Mouse (Mus musculus) small intestine, adult 2 months (tissue): ENCODE results near the gene Sbk1.

ENCODE experiments used
- CTCF ChIP-seq: fragments of 200-500 bp; IDR thresholded peaks from 2 replicates; pipeline ENCODE4 v1.5.1; 2012; ENCODE audit warnings: low read depth, mild to moderate bottlenecking, control low read depth, inconsistent platforms, low read length, moderate library complexity, mixed read lengths; ENCODE audit not compliant: insufficient replicate concordance, insufficient read length; ENCODE audit errors: extremely low read depth
- POLR2A ChIP-seq: fragments of 200-500 bp; IDR thresholded peaks from 2 replicates; pipeline ENCODE4 v1.6.1; 2012; ENCODE audit warnings: low read depth, mild to moderate bottlenecking, control low read depth, inconsistent platforms, low read length, moderate library complexity

DNA sequence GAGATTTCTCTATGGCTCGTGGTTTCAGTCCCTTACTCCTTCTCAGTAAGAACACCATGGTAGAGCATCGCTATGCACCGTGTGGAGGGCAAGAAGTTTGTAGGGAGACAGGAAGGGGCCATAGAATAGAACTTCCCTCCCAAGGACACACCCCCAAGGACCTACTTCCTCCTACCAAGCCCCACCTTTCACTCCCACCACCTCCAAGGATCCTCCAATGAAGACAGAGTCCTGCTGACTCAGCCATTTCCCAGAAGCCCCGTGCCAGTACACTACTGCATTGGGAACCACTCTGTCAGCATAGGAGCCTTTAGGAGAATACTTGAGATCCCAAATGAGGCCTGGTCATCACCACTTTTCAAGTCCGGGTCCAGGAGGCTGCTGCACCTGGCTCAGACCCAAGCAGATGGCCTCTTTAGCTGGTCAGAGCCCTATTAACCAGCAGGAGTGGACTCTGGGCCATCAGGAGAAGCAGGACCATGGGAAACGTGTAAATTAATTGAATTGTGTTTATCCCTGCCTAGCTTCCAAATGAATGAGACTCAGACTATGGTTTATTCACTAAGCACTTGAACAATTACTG, 28.2 kb upstream of the Sbk1 start:
- TF ChIP-seq CTCF (no peak), POLR2A (no peak)
